ENCODE assay signal across 8 mouse cellular contexts in the genomic region with DNA sequence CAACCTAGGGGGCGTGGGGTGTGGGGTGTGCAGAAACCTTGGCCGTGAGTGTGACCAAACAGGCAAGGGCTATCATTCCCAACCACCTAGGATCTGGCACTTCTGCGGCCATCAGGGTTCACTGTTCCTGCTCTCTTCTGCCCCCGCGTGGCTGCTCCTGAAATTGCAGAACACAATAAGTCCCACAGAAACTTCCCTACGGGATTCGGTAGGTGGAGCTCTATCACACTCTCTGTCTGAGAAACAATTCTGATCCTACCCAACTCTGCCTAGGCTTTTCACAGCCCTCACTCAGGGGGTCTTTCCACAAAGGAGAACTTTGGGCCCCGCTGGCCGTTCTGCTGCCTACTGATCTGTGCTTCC. TPM values are rescaled to one million over a fixed set of nuclear protein-coding genes. Genes with fewer than 3 reads are reported as not detected.
DNase-seq lines count a peak whose midpoint lies in the region; ATAC-seq lines count a peak whose summit lies in the region.

No protein-coding gene starts in this region.

- intact Hi-C loops in heart, postnatal 10 days (cut with DNase I): loop anchor here (1.0 to 5.0 kb wide), 3 partner anchors 49 to 217 kb away; no protein-coding TSS in a partner anchor

- no peak overlapping the region for H3K4me3 ChIP-seq in forebrain, embryonic 11.5 days (ENCODE audit: low read depth, low read length)

- no peak overlapping the region for H3K4me2 ChIP-seq in forebrain, embryonic 11.5 days (ENCODE audit: low read depth, low read length, severe bottlenecking)

- DNase-seq in MN1 (ENCODE audit: low spot score): peak; percentile 82
- peak; percentile 69 for DNase-seq in c-Kit-positive CD71-negative TER-119-negative erythroid progenitor cells, embryonic 14.5 days (ENCODE audit: low read depth)
- DNase-seq in forebrain, embryonic 11.5 days (ENCODE audit: low spot score): peak; percentile 90
- DNase-seq in heart, postnatal 10 days: peak; percentile 91 to 95
- peak; percentile 83 for DNase-seq in layer of hippocampus, adult 9-10 months (ENCODE audit: low spot score)
- peak; percentile 87 for DNase-seq in lung, postnatal 10 days
- peak; percentile 57 to 74 for DNase-seq in right cerebral cortex, postnatal 36 days (ENCODE audit: low spot score in 2 of 2)
- DNase-seq in yolk sac, embryonic 10.5 days (ENCODE audit: low spot score): peak; percentile 66

- 3% methylated on average over 9 of the region's 9 CpGs for WGBS in forebrain, embryonic 11.5 days

- H3K9ac ChIP-seq in forebrain, embryonic 11.5 days (ENCODE audit: low read length): no peak overlapping the region

- no peak; the same call in 1 of the 2 replicates for ATAC-seq in forebrain, embryonic 11.5 days (replicated peaks; ENCODE audit: low FRiP score)

- H3K36me3 ChIP-seq in forebrain, embryonic 11.5 days (ENCODE audit: control insufficient read depth, insufficient read depth, low read length): no peaks in the 10 kb centered on the region

- no peaks in the 10 kb centered on the region for H3K27me3 ChIP-seq in forebrain, embryonic 11.5 days (ENCODE audit: control insufficient read depth, insufficient read depth, low read length)

- no peaks in the 10 kb centered on the region for H3K9me3 ChIP-seq in forebrain, embryonic 11.5 days (ENCODE audit: control insufficient read depth, low read length)

- H3K4me1 ChIP-seq in forebrain, embryonic 11.5 days (replicated peaks; ENCODE audit: control insufficient read depth, insufficient read depth, low read length): no peaks in the 10 kb centered on the region

- no peak overlapping the region for H3K27ac ChIP-seq in forebrain, embryonic 11.5 days (ENCODE audit: low read depth, low read length)

RNA-seq across cellular contexts. Expression of a gene that starts 8.1 kb away (rescaled TPM):
- 2.0 and 2.3 TPM in 2 replicates for polyA plus RNA-seq in forebrain, embryonic 11.5 days (2014; fragmentation: Nextera tagmentation; extraction: Ambion mirVana)
- total RNA-seq in heart, postnatal 10 days (2021): 1 to 10 TPM; 2.8 to 3.4 TPM

RNA-seq across cellular contexts. Expression of a gene that starts 46.5 kb away (rescaled TPM):
- 0.67 and 1.0 TPM in 2 replicates for polyA plus RNA-seq in forebrain, embryonic 11.5 days (2014; fragmentation: Nextera tagmentation; extraction: Ambion mirVana)
- 1 to 10 TPM; 6.8 to 8.7 TPM for total RNA-seq in heart, postnatal 10 days (2021)
